Mouse (Mus musculus) brain, embryonic 18.5 days (tissue): ENCODE measurements around the gene Ap1m2.
"Not testable (repeated sequence)": the region's sequence is repeated elsewhere in the genome, so short reads cannot be mapped to it uniquely, and the experiment has no call there.

Experiments
- DNase-seq: peaks from one replicate; pipeline ENCODE4 v3.0.0-alpha.2; 2012; ENCODE audit warnings: low read depth, low spot score

The Ap1m2 gene

GRCm38 (mm10) chr9:21261831-21262230, 50.3 kb downstream of the Ap1m2 start:
- no peak for DNase-seq

DNA sequence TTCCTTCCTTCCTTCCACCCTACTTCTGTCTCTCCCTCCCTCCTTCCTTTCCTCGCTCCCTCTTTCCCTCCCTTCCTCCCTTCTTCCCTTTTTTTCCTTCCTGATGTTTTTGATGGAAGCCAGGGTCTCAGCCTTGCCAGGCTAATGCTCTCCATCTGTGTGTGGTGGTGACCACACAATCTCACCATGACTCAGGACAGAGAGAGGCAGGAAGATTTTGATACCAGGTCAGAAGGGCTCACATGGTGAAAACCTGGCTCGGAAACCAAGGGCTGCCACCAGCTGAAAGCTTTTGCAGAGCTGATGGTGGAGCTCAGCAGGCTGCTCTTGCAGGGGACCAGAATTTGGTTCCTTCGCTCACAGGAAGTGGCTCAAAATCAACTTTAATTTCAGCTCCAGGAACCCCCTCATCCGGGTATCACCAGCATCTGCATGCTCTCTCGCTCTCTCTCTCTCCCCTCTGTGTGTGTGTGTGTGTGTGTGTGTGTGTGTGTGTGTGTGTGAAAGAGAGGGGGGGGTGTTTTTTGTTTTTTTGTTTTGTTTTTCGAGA, 51.6 kb downstream of the Ap1m2 start:
- DNase-seq = no peak

DNA sequence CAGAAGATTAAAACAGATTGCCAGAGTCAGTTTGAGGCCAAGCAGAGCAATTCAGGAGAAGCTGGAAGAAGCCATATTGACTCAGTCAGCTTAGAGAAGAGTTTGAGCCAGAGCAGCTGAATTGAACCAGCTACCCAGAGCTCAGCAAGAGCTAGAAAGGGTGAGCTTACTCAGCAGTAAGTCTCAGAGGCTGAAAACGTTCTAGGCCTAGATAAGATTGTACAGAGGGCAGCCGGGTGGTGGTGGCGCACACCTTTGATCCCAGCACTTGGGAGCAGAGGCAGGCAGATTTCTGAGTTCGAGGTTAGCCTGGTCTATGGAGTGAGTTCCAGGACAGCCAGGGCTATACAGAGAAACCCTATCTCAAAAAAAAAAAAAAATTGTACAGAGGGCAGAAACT, 55.8 kb downstream of the Ap1m2 start:
- not testable (repeated sequence) for DNase-seq

DNA sequence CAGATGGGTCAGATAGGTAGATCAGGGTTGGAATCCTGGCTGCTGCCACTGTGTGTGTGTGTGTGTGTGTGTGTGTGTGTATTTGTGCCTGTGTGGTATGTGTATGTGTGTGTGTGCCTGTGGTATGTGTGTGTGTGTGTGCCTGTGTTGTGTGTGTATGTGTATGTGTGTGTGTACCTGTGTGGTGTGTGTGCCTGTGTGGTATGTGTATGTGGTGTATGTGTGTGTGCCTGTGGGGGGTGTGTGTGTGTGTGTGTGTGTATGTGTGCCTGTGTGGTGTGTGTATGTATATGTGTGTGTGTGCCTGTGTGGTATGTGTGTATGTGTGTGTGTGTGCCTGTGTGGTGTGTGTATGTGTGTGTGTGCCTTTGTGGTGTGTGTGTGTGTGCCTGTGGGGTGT, 57.4 kb downstream of the Ap1m2 start:
- DNase-seq = no peak

DNA sequence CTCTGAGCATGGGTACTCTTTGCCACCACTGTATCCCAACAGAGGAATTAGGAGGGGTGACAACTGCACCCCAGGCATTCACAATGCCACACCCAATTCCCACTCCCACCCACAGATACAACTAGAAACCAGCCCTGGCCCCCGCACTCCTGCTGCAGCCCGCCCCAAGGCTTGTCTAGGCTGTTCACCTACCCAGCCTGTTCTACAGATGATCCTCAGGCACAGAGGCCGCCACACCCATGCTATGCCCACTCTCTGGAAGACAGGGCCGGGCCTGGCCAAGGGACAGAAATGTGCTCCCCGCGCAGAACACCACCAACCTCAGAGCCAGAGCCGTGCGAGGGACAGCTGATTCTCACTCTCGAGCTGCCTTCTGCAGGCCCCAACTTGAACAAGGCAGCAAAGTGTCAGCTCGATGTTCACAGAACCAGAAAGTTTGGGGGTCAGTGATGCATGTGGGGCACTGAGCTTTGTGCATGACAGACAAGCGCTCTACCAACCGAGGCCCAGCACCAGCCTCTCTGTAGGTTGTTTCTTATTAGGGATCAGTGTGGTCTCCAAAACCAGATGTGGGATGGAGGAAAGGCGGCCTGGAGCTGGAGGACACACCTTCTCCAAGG, 60.9 kb downstream of the Ap1m2 start:
- DNase-seq = no peak

GRCm38 (mm10) chr9:21250509-21250908, 61.6 kb downstream of the Ap1m2 start:
- no peak for DNase-seq

DNA sequence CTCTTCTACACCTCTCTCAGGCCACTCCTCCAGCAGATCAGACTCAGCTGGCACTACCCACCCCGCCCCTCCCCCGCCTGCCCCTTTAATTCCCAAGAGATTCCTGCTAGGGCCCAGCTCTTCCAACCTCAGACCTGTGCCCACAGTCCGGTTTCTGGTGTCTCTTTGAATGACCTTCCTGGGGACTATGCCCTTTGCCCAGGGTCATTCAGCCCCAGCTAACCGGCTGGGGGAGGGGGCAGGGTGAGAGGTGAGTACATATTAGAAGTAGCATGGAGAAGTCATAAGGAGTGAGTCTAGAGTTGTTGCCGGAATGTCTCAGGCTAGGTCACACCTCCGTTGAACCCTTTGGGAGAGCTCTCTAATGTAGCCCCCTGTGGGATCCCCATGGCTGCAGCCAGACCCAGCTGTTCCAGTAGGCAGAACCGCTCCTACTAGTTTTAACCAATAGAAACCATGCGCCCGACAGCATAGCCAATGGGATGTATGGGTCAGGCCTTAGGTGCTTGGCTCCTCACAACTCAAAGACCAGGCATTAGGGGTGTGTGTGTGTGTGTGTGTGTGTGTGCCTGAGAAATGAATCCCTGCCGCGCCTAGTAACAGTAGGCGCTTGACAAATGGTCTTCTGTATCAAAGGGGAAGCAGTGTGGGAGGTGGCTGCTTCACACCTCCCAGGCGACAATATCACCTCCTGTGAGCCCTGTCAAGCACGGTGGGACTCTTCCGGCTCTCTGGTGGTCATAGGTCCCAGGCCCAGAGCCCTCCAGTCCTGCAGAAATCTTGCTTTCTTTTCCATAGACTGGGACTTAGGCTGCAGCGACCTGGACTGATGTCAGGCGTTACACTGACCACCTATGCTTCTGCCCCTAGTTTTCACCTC, 62.3 kb downstream of the Ap1m2 start:
- no peak for DNase-seq

DNA sequence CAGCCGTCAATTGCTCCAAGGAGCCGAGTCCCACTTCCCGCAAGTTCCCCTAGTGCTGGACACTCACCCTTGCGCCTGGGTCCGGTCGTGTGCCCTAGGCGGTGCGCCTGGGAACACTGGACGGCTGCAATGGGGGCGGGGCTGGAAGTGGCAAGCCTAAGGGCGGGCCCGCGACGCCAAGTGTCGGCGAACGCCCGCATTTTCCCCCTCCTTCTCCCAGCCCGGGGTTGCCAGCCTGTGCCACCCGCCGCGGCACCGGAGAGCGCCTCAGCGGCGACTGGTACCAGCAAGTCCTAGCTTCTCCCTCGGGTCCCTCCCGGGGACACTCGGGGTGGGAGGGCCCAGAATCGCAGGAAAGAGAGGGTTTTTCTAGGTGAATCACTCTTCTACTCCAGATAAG, 63.8 kb downstream of the Ap1m2 start, which contains the start of gene S1pr5:
Gene S1pr5 (minus strand): TSS at position 118 of the 400 bp plus-strand sequence.
- DNase-seq = no peak

- DNase-seq = no peak
Measured at GRCm38 (mm10) chr9:21246342-21246741, 65.8 kb downstream of the Ap1m2 start.

DNA sequence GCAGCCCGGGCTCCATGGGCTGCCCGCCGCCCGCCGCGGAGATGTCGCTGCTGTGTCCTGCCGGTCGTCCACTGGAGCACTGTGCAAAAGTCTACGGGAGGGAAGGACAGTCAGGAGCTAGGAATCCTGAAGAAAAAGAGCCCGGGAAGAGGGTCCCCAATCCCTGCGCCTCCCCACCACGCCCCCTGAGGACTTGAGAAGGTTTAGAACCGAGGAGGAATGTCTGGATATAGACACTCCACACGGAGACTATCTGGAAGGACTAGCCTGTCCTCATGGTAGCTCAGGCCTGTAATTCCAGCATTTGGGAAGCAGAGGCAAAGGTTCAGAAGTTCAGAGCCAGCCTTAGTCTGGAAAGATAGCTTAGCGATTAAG, 67.0 kb downstream of the Ap1m2 start:
- DNase-seq = no peak

- DNase-seq = no peak
Measured at GRCm38 (mm10) chr9:21244428-21245112, 67.6 kb downstream of the Ap1m2 start.
